Mouse (Mus musculus) cortical plate, adult 2 months (tissue): Measurements from ENCODE around the gene Galnt2.

ENCODE experiments used
- CTCF ChIP-seq: fragments of 200-500 bp; IDR thresholded peaks from 2 replicates; pipeline ENCODE4 v1.5.1; 2011; ENCODE audit warnings: mild to moderate bottlenecking, control low read depth, low read length; ENCODE audit not compliant: insufficient read depth; ENCODE audit errors: extremely low read depth
- POLR2A ChIP-seq: fragments of 200-500 bp; IDR thresholded peaks from 2 replicates; pipeline ENCODE4 v1.6.1; 2011; ENCODE audit warnings: mild to moderate bottlenecking, low read length, control low read depth; ENCODE audit not compliant: insufficient read depth; ENCODE audit errors: extremely low read depth

DNA sequence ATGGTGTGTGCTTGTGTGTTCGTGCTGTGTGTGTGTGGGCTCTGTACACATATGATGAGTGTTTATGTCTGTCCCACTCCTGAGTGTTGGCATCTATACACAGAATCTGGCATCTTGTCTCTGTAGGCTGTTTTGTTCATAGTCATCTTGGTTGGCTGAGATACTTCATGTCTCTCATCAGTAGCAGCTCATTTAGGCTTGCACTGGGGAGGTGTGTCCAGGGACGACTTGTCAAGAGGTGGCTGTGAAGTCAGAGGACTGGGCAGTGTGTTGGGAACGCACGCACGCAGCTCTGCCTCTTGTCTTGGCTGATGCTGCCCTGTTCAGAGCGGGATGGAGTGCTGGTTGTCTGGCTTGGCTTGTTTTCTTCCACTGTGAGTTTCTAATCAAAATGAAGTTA, 39.3 kb downstream of the Galnt2 start:
- TF ChIP-seq CTCF (no peak), POLR2A (no peak)
